Mouse (Mus musculus): ENCODE results near the gene Gm10645. TPM values are rescaled to one million over a fixed set of nuclear protein-coding genes. Genes with fewer than 3 reads are reported as not detected.

The Gm10645 gene
- polyA plus RNA-seq, 1 experiment from 2014 or later = 1.5 TPM

GRCm38 (mm10) chr8:83158971-83159370, 7.0 kb downstream of the Gm10645 start:
- Histone ChIP-seq H3K4me1 (ENCODE audit: control insufficient read depth, insufficient read depth, low read length) (no peaks in the 10 kb centered on the region), H3K27ac (ENCODE audit: low read length) (no peak overlapping the region), H3K36me3 (ENCODE audit: control insufficient read depth, insufficient read depth, low read length) (no peaks in the 10 kb centered on the region), H3K4me2 (ENCODE audit: low read depth, low read length) (no peak overlapping the region), H3K4me3 (replicated peaks; ENCODE audit: low read length) (no peak overlapping the region), H3K9ac (ENCODE audit: low read length) (no peak overlapping the region), H3K27me3 (ENCODE audit: control insufficient read depth, insufficient read depth, low read length) (no peaks in the 10 kb centered on the region), H3K9me3 (replicated peaks; ENCODE audit: control insufficient read depth, low read length) (no peaks in the 10 kb centered on the region)
- ATAC-seq (ENCODE audit: insufficient read depth, low FRiP score) = no peak
- WGBS = 57% methylated on average over 3 of the region's 3 CpGs

GRCm38 (mm10) chr8:83155110-83155509, 10.9 kb downstream of the Gm10645 start:
- 25% methylated on average over 4 of the region's 4 CpGs for WGBS
- no peaks in the 10 kb centered on the region for H3K9me3 ChIP-seq (replicated peaks; ENCODE audit: control insufficient read depth, low read length)
- no peak overlapping the region for H3K9ac ChIP-seq (ENCODE audit: low read length)
- H3K4me1 ChIP-seq (ENCODE audit: control insufficient read depth, insufficient read depth, low read length) = no peaks in the 10 kb centered on the region
- H3K36me3 ChIP-seq (ENCODE audit: control insufficient read depth, insufficient read depth, low read length) = no peaks in the 10 kb centered on the region
- no peak overlapping the region for H3K27ac ChIP-seq (ENCODE audit: low read length)
- H3K4me2 ChIP-seq (ENCODE audit: low read depth, low read length) = no peak overlapping the region
- no peak overlapping the region for H3K4me3 ChIP-seq (replicated peaks; ENCODE audit: low read length)
- no peaks in the 10 kb centered on the region for H3K27me3 ChIP-seq (ENCODE audit: control insufficient read depth, insufficient read depth, low read length)
- no peak for ATAC-seq (ENCODE audit: insufficient read depth, low FRiP score)

GRCm38 (mm10) chr8:83152470-83152869, 13.5 kb downstream of the Gm10645 start:
- Histone ChIP-seq H3K9me3 (replicated peaks; ENCODE audit: control insufficient read depth, low read length) (no peaks in the 10 kb centered on the region), H3K4me2 (ENCODE audit: low read depth, low read length) (no peak overlapping the region), H3K4me1 (ENCODE audit: control insufficient read depth, insufficient read depth, low read length) (no peaks in the 10 kb centered on the region), H3K27me3 (ENCODE audit: control insufficient read depth, insufficient read depth, low read length) (no peaks in the 10 kb centered on the region), H3K9ac (ENCODE audit: low read length) (no peak overlapping the region), H3K36me3 (ENCODE audit: control insufficient read depth, insufficient read depth, low read length) (no peaks in the 10 kb centered on the region), H3K27ac (ENCODE audit: low read length) (no peak overlapping the region), H3K4me3 (replicated peaks; ENCODE audit: low read length) (no peak overlapping the region)
- 56% methylated on average over 4 of the region's 4 CpGs for WGBS
- no peak for ATAC-seq (ENCODE audit: insufficient read depth, low FRiP score)

- H3K9ac ChIP-seq (ENCODE audit: low read length) = no peak overlapping the region
- no peak overlapping the region for H3K27ac ChIP-seq (ENCODE audit: low read length)
- no peaks in the 10 kb centered on the region for H3K9me3 ChIP-seq (replicated peaks; ENCODE audit: control insufficient read depth, low read length)
- no peaks in the 10 kb centered on the region for H3K4me1 ChIP-seq (ENCODE audit: control insufficient read depth, insufficient read depth, low read length)
- no peak overlapping the region for H3K4me3 ChIP-seq (replicated peaks; ENCODE audit: low read length)
- no peaks in the 10 kb centered on the region for H3K27me3 ChIP-seq (ENCODE audit: control insufficient read depth, insufficient read depth, low read length)
- H3K36me3 ChIP-seq (ENCODE audit: control insufficient read depth, insufficient read depth, low read length) = no peaks in the 10 kb centered on the region
- 66% methylated on average over 1 of the region's 2 CpGs for WGBS
- no peak for ATAC-seq (ENCODE audit: insufficient read depth, low FRiP score)
- H3K4me2 ChIP-seq (ENCODE audit: low read depth, low read length) = no peak overlapping the region
Measured at GRCm38 (mm10) chr8:83152055-83152454, 13.9 kb downstream of the Gm10645 start.

GRCm38 (mm10) chr8:83149124-83149523, 16.8 kb downstream of the Gm10645 start:
- Histone ChIP-seq H3K4me3 (replicated peaks; ENCODE audit: low read length) (no peak overlapping the region), H3K4me2 (ENCODE audit: low read depth, low read length) (no peak overlapping the region), H3K4me1 (ENCODE audit: control insufficient read depth, insufficient read depth, low read length) (no peaks in the 10 kb centered on the region), H3K36me3 (ENCODE audit: control insufficient read depth, insufficient read depth, low read length) (no peaks in the 10 kb centered on the region), H3K27ac (ENCODE audit: low read length) (no peak overlapping the region), H3K9ac (ENCODE audit: low read length) (no peak overlapping the region), H3K27me3 (ENCODE audit: control insufficient read depth, insufficient read depth, low read length) (no peaks in the 10 kb centered on the region), H3K9me3 (replicated peaks; ENCODE audit: control insufficient read depth, low read length) (no peaks in the 10 kb centered on the region)
- WGBS = 85% methylated on average over 6 of the region's 6 CpGs
- ATAC-seq (ENCODE audit: insufficient read depth, low FRiP score) = no peak

- ATAC-seq (ENCODE audit: insufficient read depth, low FRiP score) = no peak
- no peak overlapping the region for H3K9ac ChIP-seq (ENCODE audit: low read length)
- H3K27me3 ChIP-seq (ENCODE audit: control insufficient read depth, insufficient read depth, low read length) = no peaks in the 10 kb centered on the region
- no peak overlapping the region for H3K4me2 ChIP-seq (ENCODE audit: low read depth, low read length)
- WGBS = 47% methylated on average over 3 of the region's 3 CpGs
- no peaks in the 10 kb centered on the region for H3K9me3 ChIP-seq (replicated peaks; ENCODE audit: control insufficient read depth, low read length)
- no peak overlapping the region for H3K4me3 ChIP-seq (replicated peaks; ENCODE audit: low read length)
- no peaks in the 10 kb centered on the region for H3K4me1 ChIP-seq (ENCODE audit: control insufficient read depth, insufficient read depth, low read length)
- no peak overlapping the region for H3K27ac ChIP-seq (ENCODE audit: low read length)
- no peaks in the 10 kb centered on the region for H3K36me3 ChIP-seq (ENCODE audit: control insufficient read depth, insufficient read depth, low read length)
Measured at GRCm38 (mm10) chr8:83145421-83145820, 20.5 kb downstream of the Gm10645 start.

GRCm38 (mm10) chr8:83144601-83145000, 21.4 kb downstream of the Gm10645 start:
- H3K4me3 ChIP-seq (replicated peaks; ENCODE audit: low read length) = no peak overlapping the region
- no peaks in the 10 kb centered on the region for H3K27me3 ChIP-seq (ENCODE audit: control insufficient read depth, insufficient read depth, low read length)
- no peak overlapping the region for H3K27ac ChIP-seq (ENCODE audit: low read length)
- H3K4me1 ChIP-seq (ENCODE audit: control insufficient read depth, insufficient read depth, low read length) = peaks cover 7% of the 10 kb centered on the region
- no peak overlapping the region for H3K9ac ChIP-seq (ENCODE audit: low read length)
- no peaks in the 10 kb centered on the region for H3K36me3 ChIP-seq (ENCODE audit: control insufficient read depth, insufficient read depth, low read length)
- no peaks in the 10 kb centered on the region for H3K9me3 ChIP-seq (replicated peaks; ENCODE audit: control insufficient read depth, low read length)
- ATAC-seq (ENCODE audit: insufficient read depth, low FRiP score) = no peak
- no peak overlapping the region for H3K4me2 ChIP-seq (ENCODE audit: low read depth, low read length)
- WGBS = 88% methylated on average over 4 of the region's 4 CpGs

- Histone ChIP-seq H3K4me2 (ENCODE audit: low read depth, low read length) (no peak overlapping the region), H3K9ac (ENCODE audit: low read length) (no peak overlapping the region), H3K36me3 (ENCODE audit: control insufficient read depth, insufficient read depth, low read length) (no peaks in the 10 kb centered on the region), H3K9me3 (replicated peaks; ENCODE audit: control insufficient read depth, low read length) (no peaks in the 10 kb centered on the region), H3K27ac (ENCODE audit: low read length) (no peak overlapping the region; the same call in 1 of the 2 replicates), H3K4me1 (ENCODE audit: control insufficient read depth, insufficient read depth, low read length) (peaks cover 7% of the 10 kb centered on the region), H3K27me3 (ENCODE audit: control insufficient read depth, insufficient read depth, low read length) (no peaks in the 10 kb centered on the region), H3K4me3 (replicated peaks; ENCODE audit: low read length) (no peak overlapping the region)
- ATAC-seq (ENCODE audit: insufficient read depth, low FRiP score) = no peak
- WGBS = 58% methylated on average over 5 of the region's 5 CpGs
Measured at GRCm38 (mm10) chr8:83141358-83141757, 24.6 kb downstream of the Gm10645 start.

GRCm38 (mm10) chr8:83140701-83141111, 25.3 kb downstream of the Gm10645 start:
- H3K27ac ChIP-seq (ENCODE audit: low read length) = peak overlapping the region; percentile 68
- no peak overlapping the region for H3K9ac ChIP-seq (ENCODE audit: low read length)
- H3K27me3 ChIP-seq (ENCODE audit: control insufficient read depth, insufficient read depth, low read length) = no peaks in the 10 kb centered on the region
- no peak for ATAC-seq (ENCODE audit: insufficient read depth, low FRiP score)
- H3K4me1 ChIP-seq (ENCODE audit: control insufficient read depth, insufficient read depth, low read length) = peaks cover 7% of the 10 kb centered on the region
- no peak overlapping the region for H3K4me3 ChIP-seq (replicated peaks; ENCODE audit: low read length)
- WGBS = 70% methylated on average over 3 of the region's 3 CpGs
- no peaks in the 10 kb centered on the region for H3K36me3 ChIP-seq (ENCODE audit: control insufficient read depth, insufficient read depth, low read length)
- H3K9me3 ChIP-seq (replicated peaks; ENCODE audit: control insufficient read depth, low read length) = no peaks in the 10 kb centered on the region
- H3K4me2 ChIP-seq (ENCODE audit: low read depth, low read length) = no peak overlapping the region

GRCm38 (mm10) chr8:83140068-83140467, 25.9 kb downstream of the Gm10645 start:
- H3K36me3 ChIP-seq (ENCODE audit: control insufficient read depth, insufficient read depth, low read length) = no peaks in the 10 kb centered on the region
- 65% methylated on average over 1 of the region's 1 CpGs for WGBS
- H3K4me1 ChIP-seq (ENCODE audit: control insufficient read depth, insufficient read depth, low read length) = peaks cover 7% of the 10 kb centered on the region
- ATAC-seq (ENCODE audit: insufficient read depth, low FRiP score) = 0 out of 2 replicates have a peak, but pooled peaks have one; percentile 21
- H3K27me3 ChIP-seq (ENCODE audit: control insufficient read depth, insufficient read depth, low read length) = no peaks in the 10 kb centered on the region
- no peak overlapping the region for H3K4me3 ChIP-seq (replicated peaks; ENCODE audit: low read length)
- H3K27ac ChIP-seq (ENCODE audit: low read length) = peak overlapping the region; percentile 24
- no peak overlapping the region for H3K9ac ChIP-seq (ENCODE audit: low read length)
- no peak overlapping the region for H3K4me2 ChIP-seq (ENCODE audit: low read depth, low read length)
- H3K9me3 ChIP-seq (replicated peaks; ENCODE audit: control insufficient read depth, low read length) = no peaks in the 10 kb centered on the region
